Mouse (Mus musculus) bone marrow, adult 2 months (tissue): ENCODE results near the gene Magi2.

Experiments used
- CTCF ChIP-seq: fragments of 200-500 bp; IDR thresholded peaks from 2 replicates; pipeline ENCODE4 v1.5.1; 2011; ENCODE audit warnings: low read length, control low read depth; ENCODE audit not compliant: control insufficient read depth, insufficient read depth
- POLR2A ChIP-seq: fragments of 200-500 bp; IDR thresholded peaks from 2 replicates; pipeline ENCODE4 v1.6.1; 2011; ENCODE audit warnings: low read depth, mild to moderate bottlenecking, control low read depth, low read length, borderline replicate concordance; ENCODE audit not compliant: control insufficient read depth

DNA sequence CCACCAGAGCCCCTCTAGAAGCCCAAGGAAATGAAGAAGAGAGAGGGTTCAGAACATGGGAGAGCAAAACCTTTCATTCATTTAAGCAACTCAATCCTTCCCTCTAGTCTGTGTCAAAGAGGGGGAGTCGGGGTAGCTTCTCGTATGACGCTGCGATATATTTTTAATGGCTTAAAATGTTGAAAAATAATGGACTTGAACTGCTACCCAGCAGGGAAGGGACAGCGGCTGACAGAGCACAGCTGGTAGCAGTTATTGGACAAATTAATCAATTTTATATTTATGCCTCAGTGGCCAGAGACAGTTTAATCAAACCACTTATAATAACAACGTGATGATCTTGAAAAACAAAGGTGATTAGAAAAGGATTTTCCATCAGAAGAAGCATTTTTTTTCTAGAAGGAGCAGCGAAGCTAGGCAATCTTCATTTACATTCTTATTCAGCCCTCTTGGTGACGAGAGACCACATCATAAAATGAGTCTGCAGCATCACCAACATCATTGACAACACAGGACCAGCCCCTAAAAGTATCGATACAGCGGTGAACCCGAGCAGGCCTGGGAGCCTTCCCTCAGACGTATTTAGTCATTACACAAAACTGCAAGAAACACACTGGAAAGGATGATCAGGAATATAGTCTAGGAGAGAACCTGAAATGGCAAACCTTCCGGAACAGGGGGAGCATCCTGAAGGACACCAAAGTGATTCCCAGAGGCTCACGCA, 1407.4 kb downstream of the Magi2 start:
- TF ChIP-seq CTCF (no peak), POLR2A (no peak)
